8 mouse cellular contexts compared by ENCODE assay signal in genomic region chr6:38434055-38435023, GRCm38 (mm10). TPM values are rescaled to one million over a fixed set of nuclear protein-coding genes. Genes with fewer than 3 reads are reported as not detected.
DNase-seq lines count a peak whose midpoint lies in the region; ATAC-seq and TF ChIP-seq lines count a peak whose summit lies in the region.

No protein-coding gene starts in this region.

- ATAC-seq in heart, embryonic 12.5 days (ENCODE audit: insufficient number of reproducible peaks, low FRiP score), result peak; percentile 77
- peak; percentile 83 for ATAC-seq in kidney, postnatal 0 days (replicated peaks; ENCODE audit: low FRiP score, low read depth)

- H3K4me1 ChIP-seq in embryonic fibroblast, embryonic 13.5 days (ENCODE audit: control insufficient read depth, insufficient read depth, low read length), result no peaks in the 10 kb centered on the region
- H3K4me1 ChIP-seq in heart, embryonic 12.5 days (replicated peaks), result peaks cover 6% of the 10 kb centered on the region; the same call in 1 of the 2 replicates
- H3K4me1 ChIP-seq in kidney, postnatal 0 days (replicated peaks; ENCODE audit: insufficient read depth, low read length), result no peaks in the 10 kb centered on the region; the same call in 1 of the 2 replicates

- H3K9me3 ChIP-seq in heart, embryonic 12.5 days (replicated peaks), result no peaks in the 10 kb centered on the region
- H3K9me3 ChIP-seq in kidney, postnatal 0 days (replicated peaks; ENCODE audit: low read length), result no peaks in the 10 kb centered on the region

- DNase-seq in CD4-positive, CD25-positive, alpha-beta regulatory T cell, adult 2 months (ENCODE audit: low read depth, low spot score), result peak; percentile 48
- DNase-seq in brain, adult 2 months (ENCODE audit: low read depth, low spot score), result peak; percentile 70
- peak; percentile 65 for DNase-seq in kidney, postnatal 0 days (ENCODE audit: low spot score)
- DNase-seq in liver, result peak; percentile 74
- DNase-seq in spleen, postnatal 4 days (ENCODE audit: low spot score in 2 of 2), result peak; percentile 55 to 81

- H3K27me3 ChIP-seq in heart, embryonic 12.5 days (replicated peaks), result no peaks in the 10 kb centered on the region
- no peaks in the 10 kb centered on the region for H3K27me3 ChIP-seq in kidney, postnatal 0 days (ENCODE audit: insufficient read depth, low read length)
- H3K27me3 ChIP-seq in myocyte (ENCODE audit: control insufficient read depth, insufficient read depth, insufficient read length), result no peaks in the 10 kb centered on the region

- TF ChIP-seq POLR2A in embryonic fibroblast, embryonic 13.5 days (IDR thresholded peaks at IDR 0.05; ENCODE audit: low read depth, low read length), result peak; percentile 55
- peak; percentile 18 for TF ChIP-seq POLR2A in myocyte (IDR thresholded peaks at IDR 0.05; ENCODE audit: insufficient read length, low read depth)

- H3K4me2 ChIP-seq in heart, embryonic 12.5 days, result peak overlapping the region; percentile 73
- H3K4me2 ChIP-seq in kidney, postnatal 0 days (ENCODE audit: low read length), result peak overlapping the region; percentile 67
- peak overlapping the region; percentile 87 for H3K4me2 ChIP-seq in myocyte (ENCODE audit: low read depth)

- peaks cover 47% of the 10 kb centered on the region for H3K79me2 ChIP-seq in myocyte (ENCODE audit: control insufficient read depth, insufficient read depth)

- H3ac ChIP-seq in myocyte (ENCODE audit: control insufficient read depth, insufficient read length), result peak overlapping the region; percentile 55

- no peaks in the 10 kb centered on the region for H3K36me3 ChIP-seq in heart, embryonic 12.5 days
- no peaks in the 10 kb centered on the region for H3K36me3 ChIP-seq in kidney, postnatal 0 days (ENCODE audit: insufficient read depth, low read length)
- H3K36me3 ChIP-seq in myocyte (ENCODE audit: control insufficient read depth, insufficient read depth), result no peaks in the 10 kb centered on the region

- peak overlapping the region; percentile 91 for H3K9ac ChIP-seq in heart, embryonic 12.5 days
- H3K9ac ChIP-seq in kidney, postnatal 0 days (ENCODE audit: low read depth, low read length), result peak overlapping the region; percentile 86

- WGBS in heart, embryonic 12.5 days, result under 1% methylated on average over 108 of the region's 118 CpGs
- WGBS in kidney, postnatal 0 days, result under 1% methylated on average over 82 of the region's 118 CpGs

- peak overlapping the region; percentile 87 for H3K27ac ChIP-seq in embryonic fibroblast, embryonic 13.5 days (ENCODE audit: insufficient read depth, low read length)
- peak overlapping the region; percentile 96 for H3K27ac ChIP-seq in heart, embryonic 12.5 days (ENCODE audit: poor library complexity, severe bottlenecking)
- H3K27ac ChIP-seq in kidney, postnatal 0 days, result peak overlapping the region; percentile 98

- H3K4me3 ChIP-seq in embryonic fibroblast, embryonic 13.5 days (ENCODE audit: insufficient read depth, low read length), result peak overlapping the region; percentile 77
- H3K4me3 ChIP-seq in heart, embryonic 12.5 days, result peak overlapping the region; percentile 73
- H3K4me3 ChIP-seq in kidney, postnatal 0 days (replicated peaks; ENCODE audit: low read depth, low read length), result peak overlapping the region; percentile 97
- H3K4me3 ChIP-seq in myocyte, result peak overlapping the region; percentile 58

- TF ChIP-seq CTCF in embryonic fibroblast, embryonic 13.5 days (IDR thresholded peaks at IDR 0.05; ENCODE audit: borderline replicate concordance, insufficient read depth, low read length), result no peak
- TF ChIP-seq CTCF in kidney, postnatal 0 days (IDR thresholded peaks at IDR 0.05; ENCODE audit: low read depth), result no peak

TF ChIP-seq in myocyte, 11 proteins besides CTCF, POLR2A, EP300 and RAD21:
- peak; percentile 28 for TF ChIP-seq POLR2AphosphoS2 (IDR thresholded peaks at IDR 0.05; ENCODE audit: insufficient read length, low read depth)
- no peak for TF ChIP-seq MYOG (IDR thresholded peaks at IDR 0.05; ENCODE audit: control insufficient read depth in 1 of 3, insufficient read depth in 1 of 3, insufficient read length in 2 of 3, low read depth in 2 of 3)
- no peak for TF ChIP-seq USF1 (IDR thresholded peaks at IDR 0.05; ENCODE audit: low read depth)
- no peak for TF ChIP-seq TCF12 (IDR thresholded peaks at IDR 0.05; ENCODE audit: insufficient read depth, poor library complexity, severe bottlenecking)

RNA-seq across cellular contexts. Expression of gene Ubn2, which starts 0.6 kb away (rescaled TPM):
- polyA plus RNA-seq in embryonic fibroblast, embryonic 13.5 days (2011; ENCODE audit: insufficient read length, low read depth, missing spikeins), result 21.9 and 30.1 TPM in 2 replicates
- polyA plus RNA-seq in heart, embryonic 12.5 days (2016; fragmentation: Nextera tagmentation; extraction: Ambion mirVana), result 11.7 and 14.7 TPM in 2 replicates
- 8.1 and 8.3 TPM in 2 replicates for polyA plus RNA-seq in kidney, postnatal 0 days (2015; fragmentation: Nextera tagmentation; extraction: Ambion mirVana)
- polyA plus RNA-seq in myocyte (2012; fragmentation: generic; extraction: Trizol), result 2.3 TPM

RNA-seq across cellular contexts. Expression of gene Ttc26, which starts 53.1 kb away (rescaled TPM):
- polyA plus RNA-seq in embryonic fibroblast, embryonic 13.5 days (2011; ENCODE audit: insufficient read length, low read depth, missing spikeins), result 10.4 and 10.7 TPM in 2 replicates
- 3.4 and 3.5 TPM in 2 replicates for polyA plus RNA-seq in heart, embryonic 12.5 days (2016; fragmentation: Nextera tagmentation; extraction: Ambion mirVana)
- polyA plus RNA-seq in kidney, postnatal 0 days (2015; fragmentation: Nextera tagmentation; extraction: Ambion mirVana), result 4.3 and 5.1 TPM in 2 replicates
- 2.3 TPM for polyA plus RNA-seq in myocyte (2012; fragmentation: generic; extraction: Trizol)

Comparison
In these comparisons a context has a peak if more than half of its experiments do, and no peak if none do; other contexts are left out.
1. Peak in every context shown above with its lines: DNase-seq, ATAC-seq, H3K4me3 ChIP-seq and H3K27ac ChIP-seq.